Mouse (Mus musculus) testis, postnatal 10 days (tissue): ENCODE data around the gene Clca3b.
"Not testable (repeated sequence)": the region's sequence is repeated elsewhere in the genome, so short reads cannot be mapped to it uniquely, and the experiment has no call there.

ENCODE experiments used
- DNase-seq: peaks from one replicate; pipeline ENCODE4 v3.0.0; 2021; ENCODE audit warnings: low spot score

The Clca3b gene

GRCm38 (mm10) chr3:144849014-144849556 is at the start of gene Clca3b:
TSS of gene Clca3b (minus strand) at chr3:144849357.
- not testable (repeated sequence) for DNase-seq

DNA sequence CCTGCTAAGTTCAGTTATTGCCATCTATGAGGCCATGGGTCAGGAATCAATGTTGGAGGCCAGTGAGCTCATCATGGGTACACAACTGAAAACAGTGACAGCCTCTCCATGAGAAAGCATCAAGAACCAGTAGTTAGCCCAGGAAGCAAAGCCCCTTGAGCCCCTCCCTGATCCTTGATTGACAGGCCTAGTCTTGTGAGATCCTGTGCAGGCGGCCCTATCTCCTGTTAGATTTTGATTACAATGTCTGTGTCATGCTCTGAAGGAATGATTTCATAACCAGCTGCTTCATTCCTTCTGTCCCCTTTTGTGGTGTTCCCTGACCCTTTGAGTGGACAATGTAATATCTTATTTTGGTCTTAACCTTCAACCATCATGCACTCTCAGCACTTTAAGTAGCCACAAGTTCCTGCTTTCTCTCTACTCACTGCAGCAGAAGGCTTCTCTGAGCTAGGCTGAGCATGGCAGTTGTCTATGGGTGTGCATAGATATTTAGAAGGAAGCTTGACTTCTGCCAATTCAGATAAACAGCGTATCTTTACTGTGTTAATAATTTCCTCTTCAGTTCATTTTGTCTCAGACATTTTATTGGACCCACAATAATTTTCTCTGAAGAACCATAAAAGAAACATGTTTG is 48.0 kb upstream of the Clca3b start:
- no peak for DNase-seq

DNA sequence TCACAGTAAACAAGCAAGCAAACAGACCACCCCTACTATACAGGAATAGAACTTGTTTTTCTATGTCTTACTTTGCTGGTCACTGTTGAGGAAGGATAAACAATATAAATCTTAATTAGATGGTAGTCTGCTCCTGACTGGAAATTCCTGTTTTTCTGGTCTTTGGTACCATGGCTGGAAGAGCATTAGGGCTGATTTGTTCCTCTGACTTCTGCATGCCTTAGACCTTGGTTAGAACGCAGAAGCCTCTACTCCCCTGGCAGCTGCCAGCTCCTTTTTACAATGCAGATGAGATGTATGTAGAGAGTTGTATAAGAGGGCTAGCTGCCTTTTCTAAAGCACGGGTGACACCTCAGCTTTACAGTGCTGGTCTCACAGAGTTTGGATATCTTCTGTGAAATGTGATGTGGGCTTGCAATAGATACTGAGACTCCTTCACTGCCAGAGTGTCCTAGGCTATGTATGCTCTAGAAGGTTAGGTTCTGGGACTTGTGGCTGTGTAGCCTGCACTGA is 41.1 kb upstream of the Clca3b start:
- no peak for DNase-seq

- no peak for DNase-seq
Observed at GRCm38 (mm10) chr3:144886957-144887356, 37.8 kb upstream of the Clca3b start.

DNA sequence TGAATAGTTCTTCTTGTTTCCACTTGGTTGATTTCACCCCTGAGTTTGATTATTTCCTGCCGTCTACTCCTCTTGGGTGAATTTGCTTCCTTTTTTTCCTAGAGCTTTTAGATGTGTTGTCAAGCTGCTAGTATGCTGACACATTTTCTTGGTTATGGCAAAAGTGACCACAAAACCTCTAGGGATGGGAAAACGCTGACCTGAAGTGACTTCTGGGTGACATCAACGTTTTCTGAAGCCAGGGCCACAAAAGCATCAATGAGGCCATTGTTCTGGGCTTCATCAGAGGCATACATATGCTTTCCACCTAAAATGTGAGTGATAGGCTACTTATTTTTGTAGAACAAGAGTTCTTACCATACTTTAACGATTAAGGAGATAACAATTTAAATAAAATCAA is 22.9 kb upstream of the Clca3b start:
- not testable (repeated sequence) for DNase-seq

- no peak for DNase-seq
Observed at GRCm38 (mm10) chr3:144849584-144849983, 427 bp upstream of the Clca3b start.

DNA sequence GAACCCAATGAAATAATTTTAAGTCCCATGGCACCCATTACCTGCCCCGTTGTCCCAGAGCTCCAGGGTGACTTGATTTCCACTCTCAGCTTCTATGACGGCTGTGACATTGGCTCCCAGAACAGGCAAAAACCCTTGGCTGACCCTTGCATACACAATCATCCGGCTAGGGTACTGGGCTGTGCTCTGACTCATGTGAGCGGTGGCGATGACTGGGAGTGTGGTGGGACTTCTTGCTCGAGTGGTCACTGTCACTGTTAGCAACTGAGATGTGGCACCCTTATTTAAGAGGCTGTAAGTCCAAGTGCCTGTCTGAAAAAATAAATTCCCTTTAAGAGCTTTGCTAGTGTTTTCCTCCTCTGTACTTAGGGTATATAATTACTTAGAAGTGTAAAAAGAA is 21.9 kb downstream of the Clca3b start:
- DNase-seq: no peak

- peak; percentile 92 for DNase-seq
Observed at GRCm38 (mm10) chr3:144825151-144825550, 24.0 kb downstream of the Clca3b start.

DNA sequence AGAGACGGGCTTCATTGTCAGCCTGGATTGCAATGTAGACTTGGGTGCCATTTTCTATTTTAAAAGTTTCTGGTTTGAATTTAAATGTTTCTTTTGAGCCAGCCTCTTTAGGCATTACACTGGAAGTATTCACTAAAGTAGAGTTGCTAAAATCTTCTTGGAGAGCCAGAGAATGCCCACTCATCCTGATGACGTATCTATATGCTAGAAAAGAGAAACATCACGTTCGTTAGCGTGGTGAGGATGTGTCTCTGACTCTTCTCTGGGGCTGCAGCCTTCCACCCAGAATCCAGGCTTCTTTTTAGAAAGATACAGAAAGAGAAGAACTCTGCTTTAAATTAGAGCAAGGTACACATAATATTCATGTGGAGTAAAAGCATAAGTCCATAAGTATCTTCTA is 25.8 kb downstream of the Clca3b start:
- DNase-seq: no peak

DNA sequence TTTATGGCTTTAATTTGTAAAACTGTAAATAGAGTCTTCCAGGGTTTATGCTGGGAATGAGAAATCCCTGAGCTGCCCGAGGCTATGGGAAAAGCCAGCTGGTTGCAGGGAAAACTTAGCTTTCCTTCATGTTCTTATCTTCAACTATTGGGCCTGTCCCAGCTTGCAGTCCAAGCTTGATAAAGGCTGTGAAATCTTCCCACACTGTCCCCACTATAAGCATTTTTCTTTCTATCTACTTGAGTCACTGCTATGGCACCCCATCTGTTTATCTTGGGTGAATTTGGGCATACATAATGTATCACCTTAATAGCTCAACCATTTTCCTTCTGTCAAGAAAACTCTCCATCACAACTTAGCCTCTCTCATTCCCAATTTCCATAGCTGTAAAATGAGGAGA is 28.5 kb downstream of the Clca3b start:
- DNase-seq: no peak

DNA sequence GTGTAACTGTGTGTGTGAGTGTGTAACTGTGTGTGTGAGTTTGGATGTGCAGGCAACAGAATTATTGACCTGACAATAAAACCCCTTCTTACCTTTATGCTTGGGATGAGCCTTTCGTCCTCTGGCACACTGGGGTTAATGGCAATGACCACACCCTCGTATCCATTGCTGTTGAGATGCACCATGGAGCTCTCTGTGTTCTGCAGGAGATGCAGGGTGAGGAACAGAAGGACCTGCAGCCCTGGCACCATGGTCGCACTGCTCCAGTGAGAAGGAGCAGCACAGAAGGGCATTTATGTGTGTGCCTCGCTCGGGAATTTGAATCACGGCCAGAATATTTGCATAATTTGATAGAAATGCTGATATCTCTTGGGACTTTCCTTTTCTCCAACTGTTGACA is 29.9 kb downstream of the Clca3b start, which contains the start of gene Clca3a2:
TSS of gene Clca3a2 (minus strand) at position 276 of the 400 bp plus-strand sequence.
- not testable (repeated sequence) for DNase-seq

DNA sequence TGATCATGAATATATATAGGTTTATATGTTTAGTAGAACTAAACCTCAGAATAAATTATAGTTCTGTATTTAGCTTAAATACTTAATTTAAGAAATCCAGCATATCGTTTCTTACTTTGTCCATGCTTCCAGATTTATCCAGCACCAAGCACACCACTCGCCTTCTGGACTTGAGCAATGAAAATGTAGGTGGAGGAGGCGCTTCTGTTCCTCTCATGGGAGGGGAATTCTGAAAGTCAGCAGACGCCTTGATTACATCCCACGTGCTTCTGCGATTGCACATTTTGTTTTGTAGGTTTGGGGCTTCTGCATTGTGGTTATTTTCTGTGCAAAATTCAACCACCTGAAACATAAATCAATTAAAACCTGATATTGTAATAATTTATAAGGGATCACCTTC is 35.8 kb downstream of the Clca3b start:
- not testable (repeated sequence) for DNase-seq

DNA sequence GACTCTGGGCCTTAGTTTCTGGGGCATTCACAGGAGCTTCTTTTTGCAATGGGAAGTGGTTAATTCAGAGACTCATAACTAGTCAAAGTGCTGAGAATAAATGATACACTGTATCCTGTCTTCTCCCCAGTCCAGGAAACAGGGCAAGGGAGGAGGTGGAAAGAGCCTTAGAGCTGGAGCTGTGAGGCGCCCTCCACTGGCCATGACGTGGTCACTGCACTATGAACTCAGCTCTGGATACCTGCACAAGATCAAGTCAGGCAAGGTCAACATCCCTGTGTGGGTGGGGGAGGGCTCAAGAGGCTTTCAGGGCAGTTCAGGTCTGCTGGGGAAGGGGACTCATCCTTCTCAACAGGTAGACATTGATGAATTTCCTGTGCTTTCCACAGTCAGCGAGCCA is 37.3 kb downstream of the Clca3b start:
- no peak for DNase-seq

- not testable (repeated sequence) for DNase-seq
Observed at GRCm38 (mm10) chr3:144808153-144808925, 40.8 kb downstream of the Clca3b start.

GRCm38 (mm10) chr3:144806626-144807025 is 42.5 kb downstream of the Clca3b start:
- not testable (repeated sequence) for DNase-seq

DNA sequence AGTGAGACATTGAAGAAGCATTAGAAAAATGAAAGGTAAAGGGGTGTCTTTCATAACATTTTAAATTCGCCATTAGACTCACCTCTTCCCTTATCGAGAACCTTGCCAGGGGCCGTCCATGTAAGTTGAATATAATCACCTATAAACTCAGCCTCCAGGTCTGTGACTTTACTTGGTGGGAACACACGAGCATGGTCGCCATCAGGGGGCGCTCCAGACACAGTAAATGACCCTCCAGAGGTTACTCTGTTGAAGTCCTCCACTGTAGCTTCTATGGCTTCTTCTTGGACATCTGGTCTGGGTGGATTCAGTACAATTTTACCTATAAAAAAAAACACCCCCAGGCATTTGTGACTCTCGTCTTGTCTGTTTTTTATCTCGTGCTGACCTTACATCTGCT is 47.3 kb downstream of the Clca3b start:
- peak; percentile 63 for DNase-seq

GRCm38 (mm10) chr3:144785181-144786148 is 63.7 kb downstream of the Clca3b start:
- no peak for DNase-seq
